Mouse (Mus musculus): ENCODE data around the gene Exph5. TPM values are rescaled to one million over a fixed set of nuclear protein-coding genes. Genes with fewer than 3 reads are reported as not detected.

Gene Exph5
- polyA plus RNA-seq, 1 experiment, result 2.6 TPM

DNA sequence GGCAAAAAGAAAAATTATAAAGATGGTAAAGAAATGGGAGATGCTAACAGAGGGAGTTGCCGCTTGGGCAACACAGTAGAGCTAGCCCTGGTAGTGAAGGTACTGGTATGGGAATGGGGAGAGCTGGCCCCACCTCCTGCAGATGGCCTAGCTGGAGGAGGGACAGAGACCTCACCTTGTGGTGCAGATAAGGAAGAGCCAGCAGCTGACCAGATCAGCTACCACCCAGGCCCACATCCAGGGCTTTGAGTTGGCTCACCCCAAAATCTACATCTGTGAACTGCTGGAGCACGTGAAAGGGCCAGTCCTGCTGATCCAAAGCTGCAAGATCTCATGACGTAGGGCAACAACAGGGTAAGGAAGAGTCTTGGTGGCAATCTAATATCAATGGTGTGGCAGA is 125.3 kb downstream of the Exph5 start:
- Histone ChIP-seq H3K27me3 (ENCODE audit: control insufficient read depth, insufficient read depth, low read length) (no peaks in the 10 kb centered on the region), H3K36me3 (ENCODE audit: control insufficient read depth, insufficient read depth, low read length) (no peaks in the 10 kb centered on the region), H3K4me1 (ENCODE audit: control insufficient read depth, insufficient read depth, insufficient read length, low read length) (no peaks in the 10 kb centered on the region), H3K27ac (ENCODE audit: insufficient read depth, low read depth, low read length) (no peak overlapping the region), H3K4me3 (ENCODE audit: low read depth, low read length) (no peak overlapping the region)
- 90% methylated on average over 3 of the region's 3 CpGs for WGBS
- TF ChIP-seq POLR2A (IDR thresholded peaks at IDR 0.05; ENCODE audit: low read depth, low read length) (no peak), CTCF (IDR thresholded peaks at IDR 0.05; ENCODE audit: extremely low read depth, insufficient read length, insufficient replicate concordance, low read depth, low read length) (no peak)

Other genes starting within 250 kb of the Exph5 start
- gene Ddx10, start 53.6 kb upstream of the Exph5 start, polyA plus RNA-seq (2012; rRNA removed), result 0.15 and 0.39 TPM in 2 replicates
- gene Kdelc2, start 82.4 kb downstream of the Exph5 start, polyA plus RNA-seq (2012; rRNA removed), result 1.5 and 2.6 TPM in 2 replicates
- not detected in 2 replicates for gene 4930550C14Rik, start 100.7 kb downstream of the Exph5 start, polyA plus RNA-seq (2012; rRNA removed)
- 0.19 and 0.65 TPM in 2 replicates for gene Atm, start 235.1 kb downstream of the Exph5 start, polyA plus RNA-seq (2012; rRNA removed)
- gene Npat, start 235.4 kb downstream of the Exph5 start, polyA plus RNA-seq (2012; rRNA removed), result 0.36 and 0.91 TPM in 2 replicates